Mouse (Mus musculus): Measurements from ENCODE around the gene Islr. TPM values are rescaled to one million over a fixed set of nuclear protein-coding genes. Genes with fewer than 3 reads are reported as not detected.

Islr gene
- total RNA-seq, 1 experiment from 2014 or later, result not detected

GRCm38 (mm10) chr9:58225915-58226913, 22.1 kb upstream of the Islr start:
- ATAC-seq (replicated peaks; ENCODE audit: insufficient number of reproducible peaks, low FRiP score, low TSS enrichment, poor library complexity, severe bottlenecking), result peak; percentile 51; the same call in 1 of the 2 replicates

- no peak for ATAC-seq (replicated peaks; ENCODE audit: insufficient number of reproducible peaks, low FRiP score, low TSS enrichment, poor library complexity, severe bottlenecking)
Observed at GRCm38 (mm10) chr9:58224356-58224755, 20.2 kb upstream of the Islr start.

GRCm38 (mm10) chr9:58220218-58220903, 16.3 kb upstream of the Islr start:
- ATAC-seq (replicated peaks; ENCODE audit: insufficient number of reproducible peaks, low FRiP score, low TSS enrichment, poor library complexity, severe bottlenecking), result peak; percentile 49

GRCm38 (mm10) chr9:58218539-58218938, 14.4 kb upstream of the Islr start:
- no peak for ATAC-seq (replicated peaks; ENCODE audit: insufficient number of reproducible peaks, low FRiP score, low TSS enrichment, poor library complexity, severe bottlenecking)

GRCm38 (mm10) chr9:58216402-58216801, 12.3 kb upstream of the Islr start:
- ATAC-seq (replicated peaks; ENCODE audit: insufficient number of reproducible peaks, low FRiP score, low TSS enrichment, poor library complexity, severe bottlenecking), result no peak

- no peak for ATAC-seq (replicated peaks; ENCODE audit: insufficient number of reproducible peaks, low FRiP score, low TSS enrichment, poor library complexity, severe bottlenecking)
Observed at GRCm38 (mm10) chr9:58214519-58215180, 10.5 kb upstream of the Islr start.

GRCm38 (mm10) chr9:58213865-58214264, 9.8 kb upstream of the Islr start:
- ATAC-seq (replicated peaks; ENCODE audit: insufficient number of reproducible peaks, low FRiP score, low TSS enrichment, poor library complexity, severe bottlenecking), result no peak

- ATAC-seq (replicated peaks; ENCODE audit: insufficient number of reproducible peaks, low FRiP score, low TSS enrichment, poor library complexity, severe bottlenecking), result no peak
Observed at GRCm38 (mm10) chr9:58213377-58213776, 9.3 kb upstream of the Islr start.

- no peak for ATAC-seq (replicated peaks; ENCODE audit: insufficient number of reproducible peaks, low FRiP score, low TSS enrichment, poor library complexity, severe bottlenecking)
Observed at GRCm38 (mm10) chr9:58210304-58210627, 6.2 kb upstream of the Islr start.

- no peak for ATAC-seq (replicated peaks; ENCODE audit: insufficient number of reproducible peaks, low FRiP score, low TSS enrichment, poor library complexity, severe bottlenecking)
Observed at GRCm38 (mm10) chr9:58209462-58210303, 5.6 kb upstream of the Islr start.

- no peak for ATAC-seq (replicated peaks; ENCODE audit: insufficient number of reproducible peaks, low FRiP score, low TSS enrichment, poor library complexity, severe bottlenecking)
Observed at GRCm38 (mm10) chr9:58206013-58206412, 1.9 kb upstream of the Islr start.

- ATAC-seq (replicated peaks; ENCODE audit: insufficient number of reproducible peaks, low FRiP score, low TSS enrichment, poor library complexity, severe bottlenecking), result peak; percentile 85
Observed at GRCm38 (mm10) chr9:58204448-58205000, 418 bp upstream of the Islr start.

- no peak for ATAC-seq (replicated peaks; ENCODE audit: insufficient number of reproducible peaks, low FRiP score, low TSS enrichment, poor library complexity, severe bottlenecking)
Observed at GRCm38 (mm10) chr9:58202676-58203453, 1.2 kb downstream of the Islr start.

GRCm38 (mm10) chr9:58201861-58202549, 2.1 kb downstream of the Islr start:
- no peak for ATAC-seq (replicated peaks; ENCODE audit: insufficient number of reproducible peaks, low FRiP score, low TSS enrichment, poor library complexity, severe bottlenecking)

GRCm38 (mm10) chr9:58201091-58201842, 2.8 kb downstream of the Islr start:
- ATAC-seq (replicated peaks; ENCODE audit: insufficient number of reproducible peaks, low FRiP score, low TSS enrichment, poor library complexity, severe bottlenecking), result no peak

All from monocyte, adult 5-6 weeks (primary cell).